Mouse (Mus musculus): ENCODE results near the gene Lrp6. TPM values are rescaled to one million over a fixed set of nuclear protein-coding genes. Genes with fewer than 3 reads are reported as not detected.

Lrp6 gene
- total RNA-seq, 2 experiments from 2014 or later = 68.0 to 68.1 TPM

DNA sequence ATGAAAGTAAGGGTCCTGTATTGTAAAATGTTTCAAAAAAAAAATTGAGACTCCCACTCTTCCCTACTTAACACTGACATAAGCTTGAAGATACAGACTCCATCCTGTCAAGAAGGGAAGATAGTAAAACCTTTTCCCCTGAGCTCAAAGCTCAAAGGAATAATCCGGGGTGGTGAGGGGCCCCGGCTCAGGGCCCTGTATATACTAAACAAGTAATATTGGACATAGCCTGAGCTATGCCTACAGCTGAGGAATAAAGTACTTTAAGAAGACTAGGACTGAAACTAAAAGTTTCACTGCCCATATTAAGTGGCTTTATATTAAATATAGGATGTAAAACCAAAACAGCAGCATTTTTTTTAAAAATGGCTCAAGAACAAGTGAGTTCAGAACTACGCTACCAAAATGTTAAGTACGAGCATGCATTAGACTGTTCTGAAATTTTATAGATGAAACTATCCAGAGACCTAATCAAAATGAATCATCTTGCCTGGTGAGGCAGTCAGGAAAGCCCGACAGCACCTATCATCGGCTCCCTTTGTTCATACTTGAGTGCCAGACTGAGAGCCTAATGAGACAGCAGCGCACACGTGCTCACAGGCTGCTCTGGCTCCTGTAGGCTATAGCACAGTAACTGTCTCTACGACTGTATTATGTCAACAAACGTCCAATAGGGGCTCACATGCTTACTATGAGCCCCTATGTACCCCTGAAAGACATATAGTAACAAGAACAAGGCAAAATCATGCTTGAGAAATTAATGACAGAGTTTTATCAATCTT is 66.2 kb downstream of the Lrp6 start:
- no peak for DNase-seq (ENCODE audit: low spot score in 2 of 2)

DNA sequence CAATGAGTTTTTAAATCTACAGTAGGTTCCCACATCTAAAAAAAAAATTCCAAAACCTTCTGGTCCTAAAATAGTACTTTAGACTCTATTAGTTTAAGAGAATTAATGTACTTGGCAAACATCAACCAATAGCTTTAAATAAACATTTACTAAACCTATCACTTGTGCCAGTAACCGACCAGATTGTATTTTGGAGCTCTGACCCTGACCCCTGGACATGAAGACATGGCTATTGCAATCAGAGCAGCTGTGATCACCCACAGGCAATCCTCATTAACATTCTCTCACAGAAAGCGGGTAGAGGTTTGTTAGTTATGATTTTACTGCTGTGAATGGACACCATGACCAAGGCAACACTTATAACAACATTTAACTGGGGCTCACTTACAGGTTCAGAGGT is 67.7 kb downstream of the Lrp6 start:
- no peak for DNase-seq (ENCODE audit: low spot score in 2 of 2)

DNA sequence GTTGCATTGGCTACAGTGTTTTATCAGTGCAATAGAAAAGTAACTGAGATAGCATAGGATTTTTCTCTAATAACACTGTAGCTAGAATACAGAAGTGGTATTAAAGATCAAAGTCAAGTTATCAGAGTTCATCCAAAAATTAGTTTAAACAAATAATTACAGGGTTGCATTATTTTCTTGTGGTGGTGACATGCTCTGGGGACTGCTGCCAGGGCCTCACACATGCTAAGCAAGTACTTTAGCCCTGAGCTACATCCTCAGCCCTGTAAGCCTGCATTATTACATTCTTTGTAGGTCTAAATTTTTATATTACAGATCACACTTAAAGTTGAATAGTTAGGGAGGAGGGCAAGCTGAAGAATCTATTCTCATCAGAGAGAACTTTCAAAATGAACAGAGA is 68.2 kb downstream of the Lrp6 start:
- DNase-seq (ENCODE audit: low spot score in 2 of 2) = no peak

DNA sequence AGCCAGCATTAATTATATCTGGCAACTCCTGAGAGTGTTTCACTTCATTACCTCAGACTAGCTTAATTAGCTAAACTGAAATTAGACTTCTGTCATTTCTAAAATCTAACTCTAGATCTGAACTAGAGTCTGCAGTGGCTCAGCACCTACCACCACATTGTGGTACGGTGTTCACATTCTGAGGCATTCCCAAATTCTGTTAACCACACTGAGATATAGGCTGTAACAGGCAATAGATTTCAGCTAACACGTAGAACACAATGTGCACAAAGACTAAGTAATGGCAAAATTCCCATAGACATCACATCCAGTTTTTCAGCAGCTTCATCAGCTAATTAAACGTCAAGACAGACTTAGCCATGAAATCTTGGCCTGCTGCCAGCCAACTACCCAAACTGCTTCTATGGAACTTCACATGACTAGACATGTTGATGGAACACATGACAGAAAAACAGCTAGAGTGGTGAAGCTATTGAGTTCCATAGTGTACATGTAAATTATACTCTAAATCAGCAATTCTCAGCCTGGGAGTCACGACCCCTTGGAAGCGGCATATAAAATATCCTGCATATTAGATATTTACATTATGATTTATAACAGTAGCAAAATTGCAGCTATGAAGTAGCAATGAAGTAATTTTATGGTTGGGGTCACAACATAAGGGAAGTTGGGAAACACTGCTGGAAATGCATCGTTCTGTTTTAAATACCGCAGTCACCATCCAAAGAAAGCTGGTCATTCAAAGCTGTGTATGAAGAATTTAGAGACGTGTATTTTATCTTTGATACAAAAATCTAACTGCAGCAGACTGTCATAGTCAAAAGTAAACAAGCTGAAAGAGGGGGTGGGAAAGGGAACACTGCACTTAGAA is 71.7 kb downstream of the Lrp6 start:
- no peak for DNase-seq (ENCODE audit: low spot score in 2 of 2)

DNA sequence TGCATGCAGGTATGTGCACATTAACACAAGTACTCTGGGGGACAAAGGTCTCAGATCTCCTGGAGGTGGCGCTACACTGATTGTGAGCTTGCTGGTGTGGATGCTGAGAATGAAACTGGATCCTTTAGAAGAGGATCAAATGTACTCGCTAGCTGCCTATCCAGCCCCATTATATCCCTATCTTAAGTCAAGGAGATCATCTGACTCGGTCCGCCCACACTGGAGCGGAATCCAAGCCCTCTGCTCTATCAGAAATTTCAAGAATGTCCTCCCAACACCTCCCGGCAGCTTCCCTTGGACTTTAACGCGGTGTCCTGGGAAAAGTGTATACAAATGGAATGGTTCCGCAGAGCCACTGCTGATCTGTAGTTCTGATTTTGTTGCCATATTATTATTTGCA is 77.1 kb downstream of the Lrp6 start:
- DNase-seq (ENCODE audit: low spot score in 2 of 2) = no peak

DNA sequence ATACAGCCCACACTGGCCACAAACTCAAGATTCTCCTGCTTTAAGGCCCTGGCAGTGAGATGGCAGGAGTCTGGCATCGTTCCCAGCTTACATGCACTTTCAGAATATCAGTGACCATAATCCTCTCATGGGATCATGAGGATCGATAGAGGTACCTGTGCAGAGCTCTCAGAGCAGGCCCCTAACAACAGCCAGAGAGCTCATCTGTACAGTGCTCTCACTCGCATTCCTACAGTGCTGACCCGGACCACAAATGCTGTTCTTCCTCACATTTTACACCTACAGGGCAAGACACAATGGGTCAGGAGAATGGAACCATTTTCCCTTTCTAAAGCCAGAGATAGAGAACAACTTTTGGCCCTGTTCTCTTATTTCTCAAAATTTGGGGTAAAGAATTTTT is 77.6 kb downstream of the Lrp6 start:
- DNase-seq (ENCODE audit: low spot score in 2 of 2) = no peak

DNA sequence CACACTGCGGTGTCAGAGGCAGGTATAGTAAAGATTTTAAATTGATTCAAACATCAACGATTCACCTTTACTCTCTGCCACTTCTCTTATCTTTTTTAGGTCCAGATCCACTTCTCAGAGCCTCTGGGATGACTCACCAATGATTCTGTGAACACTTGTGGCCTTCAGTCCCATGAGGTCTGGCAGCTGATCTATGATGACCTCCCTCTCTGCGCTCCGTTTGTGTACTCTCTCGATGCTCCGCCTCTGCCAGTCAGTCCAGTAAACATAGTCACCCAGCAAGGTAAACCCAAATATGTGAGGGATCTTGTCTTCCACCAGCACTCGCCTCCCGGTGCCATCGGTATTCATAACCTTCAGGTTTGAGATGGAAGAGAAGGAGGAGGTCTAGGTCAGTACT is 80.4 kb downstream of the Lrp6 start:
- no peak for DNase-seq (ENCODE audit: low spot score in 2 of 2)

DNA sequence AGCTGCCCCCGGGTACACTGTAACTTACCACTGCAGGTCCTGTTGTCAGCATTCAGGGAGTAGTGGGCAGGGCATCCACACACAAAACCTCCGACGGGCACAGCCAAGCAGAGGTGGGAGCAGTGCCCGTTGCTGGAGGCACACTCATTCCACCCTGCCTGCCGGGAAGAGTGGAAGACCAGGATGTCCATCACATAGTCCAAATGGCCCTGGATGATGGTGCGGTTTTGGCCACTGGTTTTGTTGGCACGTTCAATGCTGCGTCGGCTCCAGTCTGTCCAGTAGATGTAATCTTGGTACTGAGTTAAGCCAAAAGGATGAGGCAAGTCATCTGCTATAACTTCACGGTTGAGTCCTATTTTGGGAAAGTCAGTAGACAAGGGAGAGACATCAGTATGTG is 87.3 kb downstream of the Lrp6 start:
- DNase-seq (ENCODE audit: low spot score in 2 of 2) = no peak

DNA sequence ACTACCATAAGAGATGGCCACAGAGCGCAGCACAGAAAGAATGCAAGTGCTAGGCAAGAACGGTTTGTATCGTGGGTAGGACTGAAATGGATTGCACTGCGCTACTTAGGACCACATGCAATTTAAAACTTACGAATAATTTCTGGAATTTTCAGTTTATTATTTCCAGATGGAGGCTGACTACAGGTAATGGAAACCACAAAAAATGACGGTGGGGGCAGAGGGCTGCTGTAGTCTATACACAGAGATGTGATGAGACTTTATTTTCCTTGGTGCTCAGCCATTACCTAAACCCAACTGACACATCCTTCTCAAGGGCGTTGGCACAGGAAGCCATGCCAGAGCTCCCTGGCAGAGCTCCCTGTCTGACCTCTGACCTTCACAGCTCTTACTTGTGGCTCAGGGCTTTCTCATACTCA is 93.6 kb downstream of the Lrp6 start:
- no peak for DNase-seq (ENCODE audit: low spot score in 2 of 2)

DNA sequence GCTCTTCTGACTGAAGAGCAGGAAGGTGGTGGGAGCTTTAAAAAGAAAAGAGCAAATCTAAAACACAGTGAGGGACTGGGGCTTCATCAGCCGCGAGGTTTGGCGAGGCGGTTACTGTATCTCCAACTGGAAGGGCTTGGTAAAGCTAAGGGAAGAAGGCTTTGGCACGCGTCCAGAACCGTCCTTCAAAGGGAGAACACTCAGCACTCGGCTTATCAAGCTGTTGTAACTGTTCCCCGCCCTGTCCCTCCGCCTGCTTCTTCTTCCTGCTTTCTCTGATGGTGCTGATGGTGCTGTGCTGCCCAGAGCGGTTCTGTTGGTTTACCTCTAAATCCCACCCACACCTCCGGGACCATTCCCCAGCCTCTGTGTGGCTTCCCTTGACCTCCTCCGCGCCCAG is 95.9 kb downstream of the Lrp6 start:
- DNase-seq (ENCODE audit: low spot score in 2 of 2) = peak in 1 of 2 experiments; percentile 33

DNA sequence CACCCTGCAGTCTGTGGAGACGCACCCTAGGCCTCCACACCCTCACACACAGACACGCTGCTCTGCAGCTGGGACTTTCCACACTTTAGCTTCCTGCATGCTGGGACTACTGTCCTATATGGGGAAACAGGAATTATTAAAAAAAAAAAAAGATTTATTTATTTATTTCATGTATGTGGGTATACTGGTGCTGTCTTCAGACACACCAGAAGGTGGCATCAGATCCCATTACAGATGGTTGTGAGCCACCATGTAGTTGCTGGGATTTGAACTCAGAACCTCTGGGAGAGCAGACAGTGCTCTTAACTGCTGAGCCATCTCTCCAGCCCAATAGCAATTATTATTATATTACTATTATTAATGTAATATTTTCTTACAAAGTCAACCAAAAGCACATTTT is 97.5 kb downstream of the Lrp6 start:
- no peak for DNase-seq (ENCODE audit: low spot score in 2 of 2)

DNA sequence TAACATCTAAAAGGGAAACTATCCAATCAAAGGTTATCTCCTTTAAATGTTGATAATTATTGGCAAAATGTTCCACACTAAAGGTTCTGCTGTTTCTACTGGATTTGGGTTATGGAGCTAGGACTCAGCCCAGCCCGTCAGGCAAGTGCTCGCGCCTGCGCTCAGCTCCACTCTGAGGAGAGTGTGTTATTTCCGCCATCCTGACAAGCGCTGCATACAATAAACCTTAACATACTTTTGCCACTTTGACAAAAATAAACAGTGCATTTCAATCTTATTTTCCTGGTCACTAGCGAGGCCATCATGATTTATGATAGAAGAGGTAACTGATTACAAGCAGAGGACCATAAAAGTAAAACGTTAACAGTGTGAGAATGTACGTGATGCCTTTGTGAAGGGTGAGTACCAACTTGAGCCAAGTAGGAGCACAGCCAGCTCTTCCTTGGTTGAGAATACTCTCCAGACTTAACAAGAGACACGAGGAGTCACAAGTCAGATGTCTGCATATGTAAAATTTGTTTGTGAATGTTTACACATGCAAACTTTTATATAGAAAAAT is 100.0 kb downstream of the Lrp6 start:
- DNase-seq (ENCODE audit: low spot score in 2 of 2) = no peak

DNA sequence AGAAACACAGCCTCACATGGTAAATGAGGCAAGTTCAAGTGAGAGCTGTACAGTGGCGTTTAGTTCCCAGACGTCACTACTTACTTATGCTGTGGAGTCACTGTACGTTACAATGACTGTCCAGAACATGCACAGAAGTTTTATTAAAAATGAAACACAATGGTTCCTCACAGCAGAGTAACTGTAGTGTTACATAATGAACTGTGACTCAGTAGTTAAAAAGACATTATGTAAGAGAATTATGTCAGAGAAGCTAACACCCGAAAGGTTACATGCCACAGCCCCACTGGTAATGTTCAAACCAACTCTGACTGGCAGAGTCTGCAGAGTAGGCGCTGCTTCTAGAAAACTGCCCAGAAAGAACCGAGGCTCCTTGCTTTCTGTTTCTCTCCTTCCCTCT is 105.6 kb downstream of the Lrp6 start:
- DNase-seq (ENCODE audit: low spot score in 2 of 2) = no peak

DNA sequence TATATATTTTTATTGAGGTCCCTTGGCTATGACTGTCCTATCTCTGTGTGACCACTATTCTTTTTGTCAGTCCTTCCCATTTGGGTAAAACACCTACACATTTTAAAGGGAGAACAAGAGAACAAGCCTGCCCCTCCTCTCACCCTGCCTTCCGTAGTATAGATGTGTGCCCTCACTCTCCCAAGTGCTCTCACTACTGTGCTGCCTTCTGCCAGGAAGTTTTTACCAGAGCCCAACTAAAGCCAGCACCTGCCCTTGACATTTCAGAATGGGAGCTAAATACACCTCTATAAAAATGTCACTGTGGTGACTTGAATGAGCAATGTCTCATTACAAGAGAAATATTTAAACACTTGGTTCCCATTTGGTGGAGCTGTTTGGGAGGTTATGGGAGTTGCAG is 108.4 kb downstream of the Lrp6 start:
- no peak for DNase-seq (ENCODE audit: low spot score in 2 of 2)

DNA sequence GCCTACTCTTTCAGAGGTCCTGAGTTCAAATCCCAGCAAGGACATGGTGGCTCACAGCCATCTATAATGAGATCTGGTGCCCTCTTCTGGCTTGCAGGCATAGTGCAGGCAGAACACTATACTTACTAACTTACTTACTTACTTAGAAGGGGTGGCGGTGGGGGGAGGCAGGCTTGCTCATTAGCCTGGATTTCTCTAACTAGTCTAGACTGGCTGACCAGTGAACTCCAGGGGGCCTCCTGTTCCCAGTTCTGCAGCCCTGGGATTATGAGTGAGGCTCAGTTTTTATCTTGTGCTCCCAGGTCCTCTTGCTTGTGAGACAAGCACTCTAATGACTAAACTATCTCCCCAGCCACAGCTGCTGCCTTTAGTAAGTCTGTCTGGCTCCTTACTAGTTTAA is 112.7 kb downstream of the Lrp6 start:
- DNase-seq (ENCODE audit: low spot score in 2 of 2) = no peak

DNA sequence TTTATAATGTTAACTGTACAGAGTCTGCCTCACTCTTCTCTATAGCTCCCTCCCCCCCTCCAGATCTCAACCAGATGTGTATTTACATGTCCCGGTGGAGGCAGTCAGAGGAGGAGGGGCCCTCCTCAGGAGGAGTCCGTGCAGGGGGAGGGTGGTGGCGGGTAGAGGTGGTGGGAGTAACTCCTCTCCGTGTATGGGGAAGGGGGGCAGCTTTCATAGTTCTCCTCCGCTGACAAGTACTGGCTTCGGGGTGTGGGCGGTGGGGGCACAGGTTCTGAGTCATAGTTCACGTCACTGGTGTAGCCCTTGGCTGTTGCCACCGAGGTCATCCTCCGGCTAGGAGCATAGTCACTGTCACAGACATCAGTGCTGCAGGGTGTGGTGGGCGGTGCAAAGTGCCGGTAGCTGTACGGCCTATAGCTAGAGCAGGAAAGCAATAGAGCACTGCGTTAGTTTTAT is 116.1 kb downstream of the Lrp6 start:
- peak in 1 of 2 experiments; percentile 31 for DNase-seq (ENCODE audit: low spot score in 2 of 2)

DNA sequence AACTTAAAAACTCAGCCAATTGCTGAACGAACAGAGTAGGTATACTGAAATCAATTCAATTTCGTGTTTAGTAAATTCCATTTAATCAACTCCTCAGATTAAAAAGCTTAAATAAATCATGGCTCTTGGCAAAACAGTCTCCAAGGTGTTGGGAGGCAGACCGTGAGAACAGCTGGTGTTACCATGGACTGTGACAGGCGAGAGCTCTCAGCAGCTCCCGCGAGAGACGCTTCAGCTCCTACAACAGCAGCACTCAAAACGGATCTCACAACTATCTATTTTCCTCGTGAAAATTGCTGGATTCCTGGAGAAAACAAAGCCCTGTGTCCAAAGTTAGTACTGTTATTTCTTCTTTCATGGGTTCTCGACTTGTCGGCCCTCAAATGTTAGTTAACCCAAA is 116.8 kb downstream of the Lrp6 start:
- DNase-seq (ENCODE audit: low spot score in 2 of 2) = no peak

DNA sequence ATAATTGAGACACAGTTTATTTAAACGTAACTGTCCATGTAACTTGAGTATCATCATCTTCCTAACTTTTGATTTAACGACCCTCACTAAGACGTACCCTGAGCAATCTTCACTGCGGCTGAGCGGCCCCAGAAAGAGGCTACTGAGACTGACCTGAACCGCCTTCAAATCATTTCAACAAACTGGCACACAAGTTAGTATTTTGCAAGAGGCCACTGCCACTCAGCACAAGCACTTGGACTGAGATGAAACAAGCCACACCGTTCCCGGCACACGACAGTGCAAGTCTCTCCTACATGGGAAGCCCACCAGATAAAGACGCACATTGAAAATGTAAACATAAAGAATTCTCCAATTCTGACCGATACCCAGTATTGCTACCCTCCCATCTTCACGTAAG is 118.3 kb downstream of the Lrp6 start:
- DNase-seq (ENCODE audit: low spot score in 2 of 2) = no peak

DNA sequence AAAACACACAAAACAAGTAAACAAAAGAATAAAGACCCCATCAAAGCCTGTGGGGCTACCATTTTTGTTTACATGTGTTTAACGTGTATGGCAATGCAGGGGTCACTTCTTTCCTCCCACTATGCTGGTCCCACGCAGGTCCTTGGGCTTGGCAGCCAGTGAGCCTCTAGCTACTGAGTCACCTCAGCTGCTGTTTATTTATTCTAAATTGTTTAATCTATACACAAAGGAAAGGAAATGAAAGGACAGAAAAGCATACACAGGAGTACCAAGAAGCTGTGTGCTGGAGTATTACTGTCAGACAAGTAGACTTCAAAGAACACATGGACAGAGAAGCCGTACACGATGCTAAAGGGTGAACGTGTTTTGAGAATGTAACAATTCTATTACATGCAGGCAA is 122.8 kb downstream of the Lrp6 start:
- no peak for DNase-seq (ENCODE audit: low spot score in 2 of 2)

DNA sequence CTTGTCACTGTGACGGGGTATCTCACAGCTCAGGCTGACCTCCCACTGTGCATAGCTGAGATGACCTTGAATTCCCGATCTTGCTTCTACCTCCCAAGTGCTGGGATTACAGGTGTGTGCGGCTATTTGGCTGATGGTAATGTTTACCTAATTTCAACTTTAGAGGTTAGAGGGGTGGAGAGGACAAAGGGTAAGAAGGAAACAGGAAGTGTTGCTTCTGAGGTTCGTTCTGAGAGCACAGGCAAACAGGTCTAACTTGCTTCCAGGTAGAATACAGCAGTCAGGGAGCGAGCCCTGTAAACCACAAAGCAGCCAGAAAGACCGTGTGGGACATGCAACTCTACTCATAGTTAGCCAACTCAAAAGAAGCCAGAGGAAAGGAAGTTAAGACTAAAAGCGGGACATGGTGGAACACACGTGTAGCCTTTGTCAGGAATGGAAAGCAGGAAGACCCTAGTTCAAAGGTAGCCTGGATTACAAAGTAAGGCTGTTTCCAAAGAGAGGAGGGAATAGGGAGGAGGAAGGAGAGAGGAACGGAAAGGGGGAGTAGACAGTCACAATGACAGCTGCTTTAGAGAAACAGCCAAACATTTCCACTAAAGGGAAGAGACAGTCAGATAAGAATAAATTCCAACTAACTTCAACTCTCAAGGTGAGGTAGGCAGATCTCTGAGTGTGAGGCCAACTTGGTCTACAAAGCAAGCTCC is 123.4 kb downstream of the Lrp6 start:
- DNase-seq (ENCODE audit: low spot score in 2 of 2) = no peak

DNA sequence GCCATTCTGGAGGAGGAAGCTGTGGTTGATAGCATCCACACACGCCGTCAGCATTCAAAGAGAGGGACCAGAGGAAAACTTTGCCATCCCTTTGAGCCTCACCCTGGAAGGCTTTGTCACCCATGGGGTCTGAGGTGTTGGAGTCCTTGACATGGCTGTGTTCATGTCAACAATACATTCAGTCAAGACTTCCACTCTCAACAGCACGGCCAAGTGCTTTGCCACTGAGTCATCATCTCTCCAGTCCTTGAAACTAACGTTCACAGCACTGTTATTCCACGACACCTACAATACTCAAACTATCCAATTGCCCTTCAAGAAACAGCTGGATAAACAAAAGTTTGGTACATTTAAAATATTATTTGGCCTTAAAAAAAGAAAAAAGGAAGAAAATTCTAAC is 124.5 kb downstream of the Lrp6 start:
- DNase-seq (ENCODE audit: low spot score in 2 of 2) = no peak

DNA sequence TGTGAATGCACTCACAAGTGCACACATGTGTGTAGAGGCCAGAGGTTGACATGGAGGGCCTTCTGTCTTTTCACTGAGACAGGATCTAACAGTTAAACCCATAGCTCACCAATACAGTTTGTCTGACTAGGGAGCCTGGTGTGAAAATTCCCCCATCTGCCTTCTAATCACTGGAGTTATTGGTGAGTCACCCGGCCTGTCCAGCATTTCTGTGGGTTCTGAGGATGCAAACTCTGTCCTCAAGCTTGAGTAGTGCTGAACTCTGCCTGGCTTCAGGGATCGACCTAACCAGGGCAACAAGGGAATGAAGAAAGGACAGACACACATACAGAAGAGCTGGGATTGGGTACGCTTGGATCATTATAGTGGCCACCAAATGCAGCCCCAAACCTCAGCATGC is 125.0 kb downstream of the Lrp6 start:
- DNase-seq (ENCODE audit: low spot score in 2 of 2) = no peak
